Mouse (Mus musculus): ENCODE data around the gene Cdh23. TPM values are rescaled to one million over a fixed set of nuclear protein-coding genes. Genes with fewer than 3 reads are reported as not detected.

Gene Cdh23
- polyA plus RNA-seq, 1 experiment from 2014 or later, result 0.87 TPM

DNA sequence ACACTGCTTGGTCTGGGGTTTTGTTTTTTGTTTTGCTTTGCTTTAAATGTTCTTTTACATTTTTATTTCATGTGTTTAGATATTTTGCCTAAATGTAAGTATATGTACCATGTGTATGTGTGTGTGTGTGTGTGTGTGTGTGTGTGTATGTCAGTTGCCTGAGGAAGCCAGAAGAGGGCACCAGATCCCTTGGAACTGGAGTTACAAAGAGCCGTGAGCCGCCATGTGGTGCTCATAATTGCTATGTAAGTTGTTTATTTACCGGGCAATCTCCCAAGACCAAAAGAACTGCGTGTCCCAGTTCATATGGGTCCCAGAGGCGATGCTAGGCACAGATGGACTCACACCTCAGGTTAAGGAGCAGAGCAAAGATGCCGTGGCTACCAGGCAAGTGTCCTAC is 214.9 kb downstream of the Cdh23 start:
- no peak overlapping the region for H3K4me3 ChIP-seq (ENCODE audit: low read depth, low read length)

DNA sequence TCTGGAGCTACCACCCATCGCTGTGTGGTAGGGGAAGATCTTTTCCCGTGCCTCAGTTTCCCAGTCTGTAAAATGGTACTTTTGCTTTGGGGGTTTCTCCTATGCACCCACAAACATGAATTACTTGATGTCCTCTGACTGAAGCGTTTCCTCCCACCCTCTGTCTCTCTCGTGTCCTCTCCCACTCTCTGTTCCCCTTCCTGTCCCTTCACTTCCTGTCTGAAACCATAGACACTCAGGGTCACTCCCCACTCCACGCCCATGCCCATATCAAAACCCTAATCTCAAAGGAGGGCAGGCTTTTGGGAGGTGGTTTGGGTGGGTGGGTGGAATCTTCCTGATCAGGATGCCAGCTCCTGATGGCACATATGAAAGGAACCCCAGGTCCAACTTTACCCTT is 221.7 kb downstream of the Cdh23 start:
- H3K27me3 ChIP-seq (ENCODE audit: control insufficient read depth, insufficient read depth, low read length), result peaks cover 2% of the 10 kb centered on the region; the same call in 1 of the 2 replicates
- no peak overlapping the region for H3K4me2 ChIP-seq (ENCODE audit: low read depth, low read length)
- ATAC-seq (replicated peaks; ENCODE audit: insufficient number of reproducible peaks, low FRiP score, low TSS enrichment, low read depth) (no peak), DNase-seq (ENCODE audit: low spot score) (no peak)
- no peaks in the 10 kb centered on the region for H3K36me3 ChIP-seq (replicated peaks; ENCODE audit: control insufficient read depth, insufficient read depth, low read depth, low read length)
- no peaks in the 10 kb centered on the region for H3K4me1 ChIP-seq (ENCODE audit: control insufficient read depth, insufficient read depth, low read length)
- no peak overlapping the region for H3K27ac ChIP-seq (replicated peaks; ENCODE audit: low read depth, low read length)
- H3K9ac ChIP-seq (replicated peaks; ENCODE audit: low read length), result no peak overlapping the region
- 72% methylated on average over 5 of the region's 5 CpGs for WGBS
- no peaks in the 10 kb centered on the region for H3K9me3 ChIP-seq (replicated peaks; ENCODE audit: control insufficient read depth, low read length)
- H3K4me3 ChIP-seq (ENCODE audit: low read depth, low read length), result no peak overlapping the region

More for the DNA sequence above, 214.9 kb downstream of the Cdh23 start:
- Histone ChIP-seq H3K27ac (replicated peaks; ENCODE audit: low read depth, low read length) (no peak overlapping the region), H3K4me2 (ENCODE audit: low read depth, low read length) (no peak overlapping the region), H3K36me3 (replicated peaks; ENCODE audit: control insufficient read depth, insufficient read depth, low read depth, low read length) (no peaks in the 10 kb centered on the region), H3K27me3 (ENCODE audit: control insufficient read depth, insufficient read depth, low read length) (no peaks in the 10 kb centered on the region), H3K9ac (replicated peaks; ENCODE audit: low read length) (no peak overlapping the region), H3K9me3 (replicated peaks; ENCODE audit: control insufficient read depth, low read length) (no peaks in the 10 kb centered on the region), H3K4me1 (ENCODE audit: control insufficient read depth, insufficient read depth, low read length) (no peaks in the 10 kb centered on the region)
- ATAC-seq (replicated peaks; ENCODE audit: insufficient number of reproducible peaks, low FRiP score, low TSS enrichment, low read depth) (no peak), DNase-seq (ENCODE audit: low spot score) (no peak)
- 87% methylated on average over 6 of the region's 6 CpGs for WGBS

DNA sequence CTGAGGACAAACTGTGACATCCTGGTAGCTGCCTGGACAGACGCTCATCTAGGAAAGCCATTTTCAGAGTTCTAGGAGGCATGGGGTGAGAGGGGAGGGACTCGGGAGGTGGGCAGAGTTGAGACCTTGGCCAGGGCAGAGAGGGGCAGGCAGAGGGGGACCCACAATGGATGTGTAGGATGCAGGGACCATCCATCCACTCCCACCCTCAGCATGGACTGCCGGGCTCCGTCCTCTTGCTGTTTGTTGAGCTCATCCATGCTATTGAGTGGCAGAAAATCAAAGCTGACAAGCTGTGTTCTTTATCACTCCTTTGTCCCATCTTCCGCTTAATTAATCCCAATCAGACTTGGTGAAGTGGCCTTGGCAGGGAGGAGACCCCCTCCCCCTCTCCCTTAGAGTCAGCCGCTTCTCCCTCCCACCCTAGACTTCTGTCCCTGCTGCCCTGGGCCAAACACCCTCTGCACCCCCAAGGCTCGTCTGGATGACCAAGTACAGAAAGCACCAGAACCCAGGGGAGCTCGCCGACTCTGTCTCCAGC is 222.4 kb downstream of the Cdh23 start:
- DNase-seq (ENCODE audit: low spot score) (no peak), ATAC-seq (replicated peaks; ENCODE audit: insufficient number of reproducible peaks, low FRiP score, low TSS enrichment, low read depth) (no peak)
- Histone ChIP-seq H3K9me3 (replicated peaks; ENCODE audit: control insufficient read depth, low read length) (no peaks in the 10 kb centered on the region), H3K4me2 (ENCODE audit: low read depth, low read length) (no peak overlapping the region), H3K27me3 (ENCODE audit: control insufficient read depth, insufficient read depth, low read length) (peaks cover 2% of the 10 kb centered on the region; the same call in 1 of the 2 replicates), H3K9ac (replicated peaks; ENCODE audit: low read length) (no peak overlapping the region), H3K36me3 (replicated peaks; ENCODE audit: control insufficient read depth, insufficient read depth, low read depth, low read length) (no peaks in the 10 kb centered on the region), H3K27ac (replicated peaks; ENCODE audit: low read depth, low read length) (no peak overlapping the region), H3K4me1 (ENCODE audit: control insufficient read depth, insufficient read depth, low read length) (no peaks in the 10 kb centered on the region), H3K4me3 (ENCODE audit: low read depth, low read length) (no peak overlapping the region)
- WGBS, result 50% methylated on average over 8 of the region's 9 CpGs

DNA sequence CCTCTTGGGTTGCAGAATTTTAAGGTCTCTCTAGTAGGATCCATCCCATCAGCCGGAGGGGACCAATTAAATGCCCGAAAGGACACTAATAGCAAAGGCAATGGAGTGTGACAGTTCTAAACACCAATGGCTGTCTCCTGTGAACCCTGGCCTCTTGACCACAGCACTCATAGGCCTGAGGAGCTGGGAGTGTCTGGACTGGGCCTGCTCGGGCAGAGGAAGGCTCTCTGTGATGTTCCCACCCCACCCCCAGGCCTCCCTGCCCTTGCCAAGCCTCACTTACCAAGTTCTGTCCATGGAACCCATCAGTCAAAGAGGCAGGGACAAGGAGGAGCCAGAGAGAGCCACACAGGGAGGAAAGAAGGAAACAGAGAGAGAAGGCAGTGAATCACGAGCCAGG is 228.5 kb downstream of the Cdh23 start:
- no peaks in the 10 kb centered on the region; the same call in 1 of the 2 replicates for H3K4me1 ChIP-seq (ENCODE audit: control insufficient read depth, insufficient read depth, low read length)
- WGBS, result 35% methylated on average over 4 of the region's 4 CpGs
- H3K9ac ChIP-seq (replicated peaks; ENCODE audit: low read length), result no peak overlapping the region
- H3K4me3 ChIP-seq (ENCODE audit: low read depth, low read length), result no peak overlapping the region
- no peak overlapping the region for H3K27ac ChIP-seq (replicated peaks; ENCODE audit: low read depth, low read length)
- no peak overlapping the region for H3K4me2 ChIP-seq (ENCODE audit: low read depth, low read length)
- DNase-seq (ENCODE audit: low spot score) (no peak), ATAC-seq (replicated peaks; ENCODE audit: insufficient number of reproducible peaks, low FRiP score, low TSS enrichment, low read depth) (no peak)
- H3K27me3 ChIP-seq (ENCODE audit: control insufficient read depth, insufficient read depth, low read length), result no peaks in the 10 kb centered on the region
- no peaks in the 10 kb centered on the region for H3K36me3 ChIP-seq (replicated peaks; ENCODE audit: control insufficient read depth, insufficient read depth, low read depth, low read length)
- H3K9me3 ChIP-seq (replicated peaks; ENCODE audit: control insufficient read depth, low read length), result no peaks in the 10 kb centered on the region

DNA sequence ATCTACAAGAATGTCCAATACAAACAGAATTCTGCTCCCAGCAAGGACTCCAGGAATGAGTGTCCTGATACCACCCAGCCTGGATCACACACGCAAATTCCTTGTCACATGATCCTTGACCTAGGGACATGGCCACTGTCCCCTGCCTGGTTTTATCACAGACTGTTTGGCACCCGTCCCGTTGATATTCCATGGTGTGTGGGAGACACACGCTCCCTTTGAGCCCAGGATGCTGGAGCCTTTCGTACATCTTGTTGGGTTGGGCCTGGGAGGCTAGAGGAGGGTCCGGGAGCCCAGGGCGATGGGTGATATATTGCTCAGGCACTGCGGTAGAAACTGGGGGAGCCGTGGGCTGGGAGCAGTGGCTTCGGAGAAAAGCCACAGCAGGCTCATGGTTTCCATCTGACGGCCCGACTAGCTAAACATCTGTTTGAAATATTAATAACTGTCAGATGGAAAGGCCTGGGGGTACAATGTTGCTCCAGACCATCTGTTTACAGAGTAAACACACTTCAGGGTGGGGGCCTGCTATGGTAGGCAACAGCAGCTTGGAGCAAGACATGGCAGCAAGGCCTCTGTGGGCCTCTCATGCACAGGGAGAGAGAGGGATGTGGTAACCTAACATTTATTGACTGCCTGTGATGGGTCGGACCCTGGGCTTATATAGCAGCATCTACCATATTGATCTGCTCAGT is 232.2 kb downstream of the Cdh23 start:
- DNase-seq (ENCODE audit: low spot score), result peak; percentile 17
- no peak overlapping the region for H3K4me3 ChIP-seq (ENCODE audit: low read depth, low read length)
- no peaks in the 10 kb centered on the region for H3K27me3 ChIP-seq (ENCODE audit: control insufficient read depth, insufficient read depth, low read length)
- no peaks in the 10 kb centered on the region; the same call in 1 of the 2 replicates for H3K4me1 ChIP-seq (ENCODE audit: control insufficient read depth, insufficient read depth, low read length)
- no peak for ATAC-seq (replicated peaks; ENCODE audit: insufficient number of reproducible peaks, low FRiP score, low TSS enrichment, low read depth)
- 76% methylated on average over 13 of the region's 13 CpGs for WGBS
- H3K36me3 ChIP-seq (replicated peaks; ENCODE audit: control insufficient read depth, insufficient read depth, low read depth, low read length), result no peaks in the 10 kb centered on the region
- no peak overlapping the region for H3K4me2 ChIP-seq (ENCODE audit: low read depth, low read length)
- no peaks in the 10 kb centered on the region for H3K9me3 ChIP-seq (replicated peaks; ENCODE audit: control insufficient read depth, low read length)
- H3K27ac ChIP-seq (replicated peaks; ENCODE audit: low read depth, low read length), result no peak overlapping the region
- no peak overlapping the region for H3K9ac ChIP-seq (replicated peaks; ENCODE audit: low read length)

DNA sequence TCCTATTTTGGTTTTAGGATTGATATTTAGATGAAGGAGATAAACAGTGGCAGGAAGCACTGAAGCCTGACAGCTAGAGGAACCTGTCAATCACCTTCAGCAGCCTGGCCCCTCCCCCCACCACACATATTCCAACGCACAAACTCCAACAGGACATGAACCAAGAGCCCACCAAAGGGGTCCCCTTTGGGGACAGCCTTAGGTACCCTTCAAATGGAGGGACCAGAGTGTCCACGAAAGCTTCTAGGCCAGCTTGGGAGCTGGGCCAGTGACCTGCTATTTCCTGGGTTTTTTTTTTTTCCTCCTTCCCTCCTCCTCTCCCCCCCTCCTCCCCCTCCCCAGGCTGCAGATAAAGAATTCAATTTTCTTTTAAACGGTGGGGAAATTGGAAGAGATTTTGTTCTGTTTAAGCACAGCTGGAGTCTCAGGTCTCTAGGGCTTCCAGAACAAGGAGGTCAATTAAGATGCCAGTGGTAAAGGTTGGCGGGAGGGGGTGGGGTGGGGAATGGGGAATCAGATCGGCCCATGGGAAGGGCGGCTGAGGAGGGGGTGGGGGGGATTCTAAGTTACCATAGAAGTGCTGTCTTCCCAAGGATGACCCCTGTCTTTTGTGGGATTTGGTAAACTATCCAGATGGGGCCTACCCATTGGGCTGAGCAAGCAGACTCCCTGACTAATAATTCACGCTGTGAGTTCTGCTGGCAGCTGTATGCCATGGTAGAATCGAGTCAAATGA is 239.5 kb downstream of the Cdh23 start:
- Histone ChIP-seq H3K4me1 (ENCODE audit: control insufficient read depth, insufficient read depth, low read length) (no peaks in the 10 kb centered on the region), H3K27me3 (ENCODE audit: control insufficient read depth, insufficient read depth, low read length) (no peaks in the 10 kb centered on the region), H3K27ac (replicated peaks; ENCODE audit: low read depth, low read length) (no peak overlapping the region), H3K4me2 (ENCODE audit: low read depth, low read length) (no peak overlapping the region), H3K4me3 (ENCODE audit: low read depth, low read length) (no peak overlapping the region), H3K9ac (replicated peaks; ENCODE audit: low read length) (no peak overlapping the region), H3K9me3 (replicated peaks; ENCODE audit: control insufficient read depth, low read length) (no peaks in the 10 kb centered on the region), H3K36me3 (replicated peaks; ENCODE audit: control insufficient read depth, insufficient read depth, low read depth, low read length) (no peaks in the 10 kb centered on the region)
- DNase-seq (ENCODE audit: low spot score) (peak; percentile 54), ATAC-seq (replicated peaks; ENCODE audit: insufficient number of reproducible peaks, low FRiP score, low TSS enrichment, low read depth) (peak; percentile 50; the same call in 1 of the 2 replicates)
- WGBS, result 11% methylated on average over 8 of the region's 8 CpGs

DNA sequence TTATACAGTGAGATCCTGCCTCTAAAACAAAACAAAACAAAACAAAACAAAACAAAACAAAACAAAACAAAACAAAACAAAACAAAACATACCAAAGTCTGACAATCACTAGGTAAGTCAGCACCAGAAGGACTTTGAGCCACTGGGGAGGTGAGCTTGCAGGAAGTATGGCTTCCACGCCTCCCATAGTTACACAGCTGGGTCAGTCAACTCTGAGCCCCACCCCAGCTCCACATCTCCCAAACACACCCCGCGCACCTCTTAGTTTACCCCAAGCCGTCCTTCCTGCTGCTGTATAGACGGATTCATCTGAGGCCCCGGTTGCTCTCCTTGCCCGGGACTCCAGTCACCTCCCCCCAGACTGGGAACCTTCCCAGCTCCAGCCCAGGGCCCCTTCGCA is 241.1 kb downstream of the Cdh23 start:
- DNase-seq (ENCODE audit: low spot score) (no peak), ATAC-seq (replicated peaks; ENCODE audit: insufficient number of reproducible peaks, low FRiP score, low TSS enrichment, low read depth) (no peak)
- Histone ChIP-seq H3K4me3 (ENCODE audit: low read depth, low read length) (no peak overlapping the region), H3K9ac (replicated peaks; ENCODE audit: low read length) (no peak overlapping the region), H3K36me3 (replicated peaks; ENCODE audit: control insufficient read depth, insufficient read depth, low read depth, low read length) (no peaks in the 10 kb centered on the region), H3K27ac (replicated peaks; ENCODE audit: low read depth, low read length) (0 out of 2 replicates have a peak overlapping the region, but pooled peaks have one; percentile 8), H3K27me3 (ENCODE audit: control insufficient read depth, insufficient read depth, low read length) (no peaks in the 10 kb centered on the region), H3K9me3 (replicated peaks; ENCODE audit: control insufficient read depth, low read length) (no peaks in the 10 kb centered on the region), H3K4me1 (ENCODE audit: control insufficient read depth, insufficient read depth, low read length) (no peaks in the 10 kb centered on the region), H3K4me2 (ENCODE audit: low read depth, low read length) (no peak overlapping the region)
- 79% methylated on average over 8 of the region's 8 CpGs for WGBS

DNA sequence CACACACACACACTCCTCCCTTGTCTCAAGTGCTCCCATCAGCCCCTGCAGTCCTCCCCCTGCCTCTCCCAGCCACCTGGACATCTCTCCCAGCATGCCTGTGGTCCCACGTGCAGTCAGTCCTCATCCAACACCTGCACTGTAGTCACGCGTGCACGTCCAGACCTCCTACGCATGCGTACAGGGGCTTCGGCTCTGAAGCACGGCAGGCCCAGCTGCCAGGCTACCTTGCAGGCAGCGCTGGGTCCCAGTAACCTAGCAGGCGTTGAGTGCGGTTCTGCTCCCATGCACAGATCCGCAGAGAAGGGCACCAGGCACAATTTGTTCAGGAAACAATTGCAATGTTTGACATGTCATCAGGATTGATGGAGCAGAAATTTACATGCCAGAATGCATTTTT is 249.1 kb downstream of the Cdh23 start:
- H3K4me1 ChIP-seq (ENCODE audit: control insufficient read depth, insufficient read depth, low read length), result no peaks in the 10 kb centered on the region

More for the DNA sequence above, 249.1 kb downstream of the Cdh23 start:
- no peak overlapping the region for H3K4me3 ChIP-seq (ENCODE audit: low read depth, low read length)
- WGBS, result 91% methylated on average over 12 of the region's 12 CpGs
- no peaks in the 10 kb centered on the region for H3K27me3 ChIP-seq (ENCODE audit: control insufficient read depth, insufficient read depth, low read length)
- H3K9ac ChIP-seq (replicated peaks; ENCODE audit: low read length), result no peak overlapping the region
- H3K9me3 ChIP-seq (replicated peaks; ENCODE audit: control insufficient read depth, low read length), result no peaks in the 10 kb centered on the region
- no peak overlapping the region for H3K27ac ChIP-seq (replicated peaks; ENCODE audit: low read depth, low read length)
- H3K4me2 ChIP-seq (ENCODE audit: low read depth, low read length), result no peak overlapping the region
- DNase-seq (ENCODE audit: low spot score) (no peak), ATAC-seq (replicated peaks; ENCODE audit: insufficient number of reproducible peaks, low FRiP score, low TSS enrichment, low read depth) (no peak)
- no peaks in the 10 kb centered on the region for H3K36me3 ChIP-seq (replicated peaks; ENCODE audit: control insufficient read depth, insufficient read depth, low read depth, low read length)
